9 mouse cellular contexts compared by ENCODE assay signal in the genomic region with DNA sequence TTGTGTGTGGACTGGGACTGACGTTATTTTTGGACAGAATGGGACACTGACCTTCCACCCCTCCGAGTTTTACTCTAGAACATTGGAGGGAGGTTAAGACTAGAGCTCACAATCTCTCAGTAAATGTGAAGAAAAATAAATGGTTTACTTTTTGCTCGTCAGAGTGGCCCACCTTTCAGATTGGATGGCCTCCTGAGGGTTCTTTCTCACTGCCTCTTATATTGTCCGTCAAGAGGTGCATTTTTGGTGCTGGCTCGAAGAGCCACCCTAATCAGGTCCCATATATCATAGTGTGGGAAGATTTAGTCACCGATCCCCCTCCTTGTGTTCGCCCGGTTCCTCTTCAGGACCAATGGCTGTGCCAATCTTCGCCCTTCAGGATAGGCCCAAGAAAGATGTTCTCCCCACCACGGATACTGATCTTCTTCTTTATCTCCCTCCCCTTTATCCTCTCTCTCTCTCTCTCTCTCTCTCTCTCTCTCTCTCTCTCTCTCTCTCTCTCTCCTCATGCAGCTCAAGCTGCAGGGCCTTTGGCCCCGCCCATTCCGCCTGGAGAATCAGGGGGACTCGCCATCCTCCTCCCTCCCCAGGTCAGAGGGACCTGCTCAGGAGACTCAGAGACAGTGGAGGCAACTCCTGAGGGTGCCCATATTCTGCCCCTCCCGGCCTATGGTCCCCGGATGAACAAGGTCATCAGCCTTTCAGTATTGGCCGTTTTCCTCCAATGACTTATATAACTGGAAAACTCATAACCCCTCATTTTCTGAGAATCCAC. TPM values are rescaled to one million over a fixed set of nuclear protein-coding genes. Genes with fewer than 3 reads are reported as not detected.
DNase-seq lines count a peak whose midpoint lies in the region; ATAC-seq and TF ChIP-seq lines count a peak whose summit lies in the region.
"Had no signal": no experiment of that assay in that cellular context is flagged by ENCODE, and none has a peak within 500 bp of the region (broad histone marks: within the 10 kb centered on the region; RNA-seq: fewer than 3 reads in every experiment).

No protein-coding gene starts in this region.

- peak overlapping the region; percentile 89 for H3K4me3 ChIP-seq in gastrocnemius, adult 2 months
- peak overlapping the region; percentile 87 for H3K4me3 ChIP-seq in embryonic facial prominence, embryonic 14.5 days (ENCODE audit: low read depth, low read length)
- peak overlapping the region; percentile 73 for H3K4me3 ChIP-seq in hindbrain, embryonic 12.5 days
- peak overlapping the region; percentile 92 for H3K4me3 ChIP-seq in liver, embryonic 16.5 days (ENCODE audit: low read depth, low read length)

- H3K36me3 ChIP-seq in embryonic facial prominence, embryonic 14.5 days (ENCODE audit: control insufficient read depth, insufficient read depth, low read length), result peaks cover 48% of the 10 kb centered on the region
- H3K36me3 ChIP-seq in hindbrain, embryonic 12.5 days, result peaks cover 46% of the 10 kb centered on the region
- peaks cover 28% of the 10 kb centered on the region for H3K36me3 ChIP-seq in liver, embryonic 16.5 days (ENCODE audit: control insufficient read depth, insufficient read depth)

- DNase-seq in gastrocnemius, adult 2 months, result peak; percentile 41
- DNase-seq in gastrocnemius, adult 8-10 months (ENCODE audit: low spot score in 2 of 2), result no peak
- DNase-seq in adrenal gland, adult 8-10 months, result peak; percentile 10
- peak; percentile 6 for DNase-seq in embryonic facial prominence, embryonic 14.5 days (ENCODE audit: low spot score)
- DNase-seq in spleen, postnatal 10 days (ENCODE audit: low spot score in 2 of 2), result peak; percentile 29 to 66
- DNase-seq in right cerebral cortex, postnatal 4 days, result no peak

- 47% methylated on average over 16 of the region's 16 CpGs for WGBS in embryonic facial prominence, embryonic 14.5 days
- 61% methylated on average over 16 of the region's 16 CpGs for WGBS in hindbrain, embryonic 12.5 days
- WGBS in liver, embryonic 16.5 days (ENCODE audit: insufficient replicate concordance), result 22% methylated on average over 16 of the region's 16 CpGs

- H3K27me3 ChIP-seq in embryonic facial prominence, embryonic 14.5 days (replicated peaks; ENCODE audit: control insufficient read depth, insufficient read depth, low read length), result no peaks in the 10 kb centered on the region
- H3K27me3 ChIP-seq in hindbrain, embryonic 12.5 days, result no peaks in the 10 kb centered on the region
- no peaks in the 10 kb centered on the region for H3K27me3 ChIP-seq in liver, embryonic 16.5 days (ENCODE audit: control insufficient read depth, insufficient read depth, low read depth, low read length)
- H3K27me3 ChIP-seq: Patski had no signal

- intact Hi-C loops in gastrocnemius, adult 2 months (cut with DNase I), result no loop called here

- peak overlapping the region; percentile 68 for H3K4me2 ChIP-seq in embryonic facial prominence, embryonic 14.5 days (ENCODE audit: low read depth, low read length)
- H3K4me2 ChIP-seq in hindbrain, embryonic 12.5 days (replicated peaks), result peak overlapping the region; percentile 65
- peak overlapping the region; percentile 78 for H3K4me2 ChIP-seq in liver, embryonic 16.5 days (ENCODE audit: low read depth, low read length)

- H3K9ac ChIP-seq in embryonic facial prominence, embryonic 14.5 days (ENCODE audit: low read depth, low read length), result peak overlapping the region; percentile 84
- peak overlapping the region; percentile 78 for H3K9ac ChIP-seq in hindbrain, embryonic 12.5 days
- peak overlapping the region; percentile 88 for H3K9ac ChIP-seq in liver, embryonic 16.5 days (ENCODE audit: low read depth, low read length)

- no peaks in the 10 kb centered on the region for H3K4me1 ChIP-seq in embryonic facial prominence, embryonic 14.5 days (ENCODE audit: control insufficient read depth, insufficient read depth, low read length)
- H3K4me1 ChIP-seq in hindbrain, embryonic 12.5 days, result peaks cover 15% of the 10 kb centered on the region
- H3K4me1 ChIP-seq in liver, embryonic 16.5 days (ENCODE audit: control insufficient read depth, low read depth, low read length), result peaks cover 15% of the 10 kb centered on the region

- no peak for ATAC-seq in embryonic facial prominence, embryonic 14.5 days (ENCODE audit: low read depth)
- ATAC-seq in hindbrain, embryonic 12.5 days (ENCODE audit: low FRiP score), result no peak
- ATAC-seq in liver, embryonic 16.5 days (ENCODE audit: low read depth), result no peak

- no peak for TF ChIP-seq CTCF in gastrocnemius, adult 2 months (IDR thresholded peaks at IDR 0.05)

- H3K9me3 ChIP-seq in embryonic facial prominence, embryonic 14.5 days (ENCODE audit: control insufficient read depth, low read length), result peaks cover 35% of the 10 kb centered on the region
- H3K9me3 ChIP-seq in hindbrain, embryonic 12.5 days (replicated peaks), result peaks cover 18% of the 10 kb centered on the region
- no peaks in the 10 kb centered on the region for H3K9me3 ChIP-seq in liver, embryonic 16.5 days (replicated peaks; ENCODE audit: control insufficient read depth, low read length)

- peak overlapping the region; percentile 87 for H3K27ac ChIP-seq in gastrocnemius, adult 2 months
- peak overlapping the region; percentile 93 for H3K27ac ChIP-seq in embryonic facial prominence, embryonic 14.5 days (replicated peaks; ENCODE audit: low read depth, low read length)
- peak overlapping the region; percentile 71 for H3K27ac ChIP-seq in hindbrain, embryonic 12.5 days
- H3K27ac ChIP-seq in liver, embryonic 16.5 days (ENCODE audit: low read length), result peak overlapping the region; percentile 88

RNA-seq across cellular contexts. Expression of a gene that starts 1.1 kb away (rescaled TPM):
- total RNA-seq in gastrocnemius, adult 2 months (2021), result under 1 TPM in 1 of 2 experiments, not detected in 1; 0.03 TPM
- under 1 TPM in 2 of 4 experiments, not detected in 2; 0.04 to 0.07 TPM for total RNA-seq in gastrocnemius, adult 8-10 months (2022)
- 1 to 10 TPM in 2 of 4 experiments, under 1 TPM in 2; 0.49 to 1.1 (median 0.86) TPM for total RNA-seq in adrenal gland, adult 8-10 months (2022)
- 7.7 and 10.0 TPM in 2 replicates for polyA plus RNA-seq in embryonic facial prominence, embryonic 14.5 days (2014; fragmentation: Nextera tagmentation; extraction: Ambion mirVana)
- 5.6 and 7.5 TPM in 2 replicates for polyA plus RNA-seq in hindbrain, embryonic 12.5 days (2016; fragmentation: Nextera tagmentation; extraction: Ambion mirVana)
- 4.8 and 5.9 TPM in 2 replicates for polyA plus RNA-seq in liver, embryonic 16.5 days (2015; fragmentation: Nextera tagmentation; extraction: Ambion mirVana)

RNA-seq across cellular contexts. Expression of a gene that starts 55.3 kb away (rescaled TPM):
- 1 to 10 TPM; 2.3 to 5.5 TPM for total RNA-seq in gastrocnemius, adult 2 months (2021)
- total RNA-seq in gastrocnemius, adult 8-10 months (2022), result 1 to 10 TPM; 2.1 to 4.4 (median 3.7) TPM
- 10 to 100 TPM; 22.4 to 32.1 (median 30.2) TPM for total RNA-seq in adrenal gland, adult 8-10 months (2022)
- polyA plus RNA-seq in embryonic facial prominence, embryonic 14.5 days (2014; fragmentation: Nextera tagmentation; extraction: Ambion mirVana), result 27.9 and 29.8 TPM in 2 replicates
- polyA plus RNA-seq in hindbrain, embryonic 12.5 days (2016; fragmentation: Nextera tagmentation; extraction: Ambion mirVana), result 46.9 and 48.5 TPM in 2 replicates
- polyA plus RNA-seq in liver, embryonic 16.5 days (2015; fragmentation: Nextera tagmentation; extraction: Ambion mirVana), result 9.6 TPM in 2 replicates

Comparison
In these comparisons a context has a peak if more than half of its experiments do, and no peak if none do; other contexts are left out.
1. DNase-seq: peak in gastrocnemius, adult 2 months (single experiment), adrenal gland, adult 8-10 months (single experiment), embryonic facial prominence, embryonic 14.5 days (single experiment) and spleen, postnatal 10 days (2 of 2); none in gastrocnemius, adult 8-10 months (0 of 2) and right cerebral cortex, postnatal 4 days (single experiment).
2. Peak in every context shown above with its lines, with median percentiles within 50 percentile points of each other: H3K27ac ChIP-seq, H3K4me3 ChIP-seq, H3K4me2 ChIP-seq and H3K9ac ChIP-seq.